In the genomic region with DNA sequence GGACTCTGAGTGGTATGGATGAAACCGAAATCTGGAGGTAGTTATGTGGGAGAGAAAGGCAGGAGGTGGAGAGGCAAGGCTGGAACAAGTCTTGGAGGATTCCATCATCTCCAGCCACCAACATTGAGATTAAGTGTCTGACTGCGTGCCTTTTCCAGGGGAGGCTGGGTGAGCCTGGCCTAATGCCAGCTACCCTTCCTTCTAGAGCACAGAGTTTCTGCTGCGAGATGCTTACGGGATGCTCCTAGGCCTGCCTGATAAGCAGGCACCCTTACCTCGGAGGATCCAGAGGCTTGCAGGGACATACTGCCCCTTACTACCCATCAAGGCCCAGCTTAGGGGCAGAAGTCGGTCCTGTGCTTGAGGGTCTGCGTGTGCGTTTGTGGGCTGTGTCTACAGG, we compare ENCODE assay signal across 9 mouse cellular contexts. TPM values are rescaled to one million over a fixed set of nuclear protein-coding genes. Genes with fewer than 3 reads are reported as not detected.
A peak's percentile ranks its signal among the peaks of the same experiment; 100 is the strongest.
DNase-seq lines count a peak whose midpoint lies in the region; ATAC-seq lines count a peak whose summit lies in the region.
"Had no signal": no experiment of that assay in that cellular context is flagged by ENCODE, and none has a peak within 500 bp of the region (broad histone marks: within the 10 kb centered on the region; RNA-seq: fewer than 3 reads in every experiment).

No protein-coding gene starts in this region.

- H3K9me3 ChIP-seq in neural tube, embryonic 11.5 days (ENCODE audit: control insufficient read depth, low read length), result no peaks in the 10 kb centered on the region
- no peaks in the 10 kb centered on the region for H3K9me3 ChIP-seq in forebrain, embryonic 14.5 days (replicated peaks; ENCODE audit: control insufficient read depth, low read length)
- no peaks in the 10 kb centered on the region for H3K9me3 ChIP-seq in limb, embryonic 15.5 days
- no peaks in the 10 kb centered on the region for H3K9me3 ChIP-seq in stomach, embryonic 16.5 days (replicated peaks; ENCODE audit: control insufficient read depth, low read length)

- peak overlapping the region; percentile 76 for H3K9ac ChIP-seq in neural tube, embryonic 11.5 days (ENCODE audit: low read length)
- H3K9ac ChIP-seq in forebrain, embryonic 14.5 days (ENCODE audit: low read length), result peak overlapping the region; percentile 98
- peak overlapping the region; percentile 50; the same call in 1 of the 2 replicates for H3K9ac ChIP-seq in limb, embryonic 15.5 days
- peak overlapping the region; percentile 77 for H3K9ac ChIP-seq in stomach, embryonic 16.5 days (ENCODE audit: low read length)

- peaks cover 5% of the 10 kb centered on the region; the same call in 1 of the 2 replicates for H3K27me3 ChIP-seq in neural tube, embryonic 11.5 days (ENCODE audit: control insufficient read depth, insufficient read depth, low read length)
- no peaks in the 10 kb centered on the region for H3K27me3 ChIP-seq in forebrain, embryonic 14.5 days (replicated peaks; ENCODE audit: control insufficient read depth, insufficient read depth, low read length)
- no peaks in the 10 kb centered on the region for H3K27me3 ChIP-seq in limb, embryonic 15.5 days
- no peaks in the 10 kb centered on the region for H3K27me3 ChIP-seq in stomach, embryonic 16.5 days (ENCODE audit: control insufficient read depth, insufficient read depth, low read length)

- 58% methylated on average over 8 of the region's 8 CpGs for WGBS in neural tube, embryonic 11.5 days
- 49% methylated on average over 8 of the region's 8 CpGs for WGBS in forebrain, embryonic 14.5 days
- WGBS in limb, embryonic 15.5 days, result 54% methylated on average over 8 of the region's 8 CpGs
- WGBS in stomach, embryonic 16.5 days, result 53% methylated on average over 8 of the region's 8 CpGs

- H3K36me3 ChIP-seq in neural tube, embryonic 11.5 days (ENCODE audit: control insufficient read depth, insufficient read depth, low read length), result peaks cover 4% of the 10 kb centered on the region; the same call in 1 of the 2 replicates
- peaks cover 36% of the 10 kb centered on the region for H3K36me3 ChIP-seq in forebrain, embryonic 14.5 days (ENCODE audit: control insufficient read depth, insufficient read depth, low read length)
- H3K36me3 ChIP-seq in limb, embryonic 15.5 days, result peaks cover 20% of the 10 kb centered on the region
- no peaks in the 10 kb centered on the region for H3K36me3 ChIP-seq in stomach, embryonic 16.5 days (ENCODE audit: control insufficient read depth, insufficient read depth, low read length)

- DNase-seq in neural tube, embryonic 11.5 days (ENCODE audit: low spot score), result no peak
- no peak for DNase-seq in neural tube, embryonic 10.5 days (ENCODE audit: extremely low spot score, low spot score)
- DNase-seq in forebrain, embryonic 14.5 days (ENCODE audit: low spot score), result no peak
- DNase-seq in adrenal gland, postnatal 10 days, result no peak
- no peak for DNase-seq in layer of hippocampus, postnatal 25 days (ENCODE audit: extremely low spot score in 1 of 2, low spot score in 1 of 2)

- H3K4me2 ChIP-seq in neural tube, embryonic 11.5 days (ENCODE audit: low read depth), result peak overlapping the region; percentile 95
- peak overlapping the region; percentile 96 for H3K4me2 ChIP-seq in forebrain, embryonic 14.5 days (ENCODE audit: low read length)
- H3K4me2 ChIP-seq in limb, embryonic 15.5 days, result peak overlapping the region; percentile 89
- H3K4me2 ChIP-seq in stomach, embryonic 16.5 days (ENCODE audit: low read depth, low read length), result peak overlapping the region; percentile 89

- H3K4me3 ChIP-seq in neural tube, embryonic 11.5 days (ENCODE audit: low read depth, low read length), result peak overlapping the region; percentile 72; the same call in 1 of the 2 replicates
- peak overlapping the region; percentile 90 for H3K4me3 ChIP-seq in forebrain, embryonic 14.5 days (ENCODE audit: low read depth, low read length)
- H3K4me3 ChIP-seq in limb, embryonic 15.5 days, result peak overlapping the region; percentile 45
- peak overlapping the region; percentile 43 for H3K4me3 ChIP-seq in stomach, embryonic 16.5 days (replicated peaks; ENCODE audit: low read length)

- H3K4me1 ChIP-seq in neural tube, embryonic 11.5 days (ENCODE audit: control insufficient read depth, insufficient read depth, low read length), result peaks cover 26% of the 10 kb centered on the region
- peaks cover 24% of the 10 kb centered on the region for H3K4me1 ChIP-seq in forebrain, embryonic 14.5 days (ENCODE audit: control insufficient read depth, insufficient read depth, low read length)
- peaks cover 37% of the 10 kb centered on the region for H3K4me1 ChIP-seq in limb, embryonic 15.5 days
- H3K4me1 ChIP-seq in stomach, embryonic 16.5 days (ENCODE audit: control insufficient read depth, insufficient read depth, low read length), result peaks cover 30% of the 10 kb centered on the region

- no peak overlapping the region for H3K27ac ChIP-seq in neural tube, embryonic 11.5 days (ENCODE audit: low read depth, low read length)
- no peak overlapping the region for H3K27ac ChIP-seq in forebrain, embryonic 14.5 days (ENCODE audit: low read depth, low read length)
- H3K27ac ChIP-seq in limb, embryonic 15.5 days, result no peak overlapping the region
- no peak overlapping the region for H3K27ac ChIP-seq in stomach, embryonic 16.5 days (ENCODE audit: low read length)

- ATAC-seq in neural tube, embryonic 11.5 days (ENCODE audit: insufficient read depth, low FRiP score, low TSS enrichment), result no peak
- ATAC-seq in forebrain, embryonic 14.5 days, result no peak
- no peak for ATAC-seq in limb, embryonic 15.5 days (ENCODE audit: insufficient number of reproducible peaks, low FRiP score, low TSS enrichment, low read depth)
- ATAC-seq in stomach, embryonic 16.5 days (ENCODE audit: insufficient read depth, low FRiP score), result no peak

RNA-seq across cellular contexts. Expression of a gene that starts 4.0 kb away (rescaled TPM):
- polyA plus RNA-seq in neural tube, embryonic 11.5 days (2014; fragmentation: Nextera tagmentation; extraction: Ambion mirVana), result 10.9 and 11.4 TPM in 2 replicates
- 15.7 and 18.4 TPM in 2 replicates for polyA plus RNA-seq in forebrain, embryonic 14.5 days (2014; fragmentation: Nextera tagmentation; extraction: Ambion mirVana)
- polyA plus RNA-seq in limb, embryonic 15.5 days (2015; fragmentation: Nextera tagmentation; extraction: Ambion mirVana), result 7.6 and 8.7 TPM in 2 replicates
- polyA plus RNA-seq in stomach, embryonic 16.5 days (2015; fragmentation: Nextera tagmentation; extraction: Ambion mirVana), result 5.3 and 6.4 TPM in 2 replicates
- total RNA-seq in adrenal gland, postnatal 10 days (2021), result 10 to 100 TPM; 17.3 to 23.5 TPM
- total RNA-seq in layer of hippocampus, postnatal 25 days (2021), result 100 to 1,000 TPM; 192 to 219 TPM

RNA-seq across cellular contexts. Expression of a gene that starts 4.8 kb away (rescaled TPM):
- 289 and 296 TPM in 2 replicates for polyA plus RNA-seq in neural tube, embryonic 11.5 days (2014; fragmentation: Nextera tagmentation; extraction: Ambion mirVana)
- polyA plus RNA-seq in forebrain, embryonic 14.5 days (2014; fragmentation: Nextera tagmentation; extraction: Ambion mirVana), result 307 and 386 TPM in 2 replicates
- 325 and 365 TPM in 2 replicates for polyA plus RNA-seq in limb, embryonic 15.5 days (2015; fragmentation: Nextera tagmentation; extraction: Ambion mirVana)
- 377 and 401 TPM in 2 replicates for polyA plus RNA-seq in stomach, embryonic 16.5 days (2015; fragmentation: Nextera tagmentation; extraction: Ambion mirVana)
- total RNA-seq in adrenal gland, postnatal 10 days (2021), result 100 to 1,000 TPM; 137 to 145 TPM
- total RNA-seq in layer of hippocampus, postnatal 25 days (2021), result 100 to 1,000 TPM; 112 to 135 TPM

RNA-seq across cellular contexts. Expression of a gene that starts 11.6 kb away (rescaled TPM):
- 0.23 TPM in 1 of 2 replicates, not detected in the other for polyA plus RNA-seq in neural tube, embryonic 11.5 days (2014; fragmentation: Nextera tagmentation; extraction: Ambion mirVana)
- polyA plus RNA-seq in forebrain, embryonic 14.5 days (2014; fragmentation: Nextera tagmentation; extraction: Ambion mirVana), result 0.39 TPM in 1 of 2 replicates, not detected in the other
- 0.28 TPM in 1 of 2 replicates, not detected in the other for polyA plus RNA-seq in limb, embryonic 15.5 days (2015; fragmentation: Nextera tagmentation; extraction: Ambion mirVana)
- polyA plus RNA-seq in stomach, embryonic 16.5 days (2015; fragmentation: Nextera tagmentation; extraction: Ambion mirVana), result not detected in 2 replicates
- not detected for total RNA-seq in adrenal gland, postnatal 10 days (2021)
- total RNA-seq in layer of hippocampus, postnatal 25 days (2021), result under 1 TPM; 0.34 to 0.73 TPM
- total RNA-seq: adrenal gland, postnatal 4 days; gastrocnemius, postnatal 10 days had no signal

RNA-seq across cellular contexts. Expression of a gene that starts 12.6 kb away (rescaled TPM):
- 75.4 and 83.7 TPM in 2 replicates for polyA plus RNA-seq in neural tube, embryonic 11.5 days (2014; fragmentation: Nextera tagmentation; extraction: Ambion mirVana)
- 44.3 and 49.0 TPM in 2 replicates for polyA plus RNA-seq in forebrain, embryonic 14.5 days (2014; fragmentation: Nextera tagmentation; extraction: Ambion mirVana)
- 132 and 134 TPM in 2 replicates for polyA plus RNA-seq in limb, embryonic 15.5 days (2015; fragmentation: Nextera tagmentation; extraction: Ambion mirVana)
- polyA plus RNA-seq in stomach, embryonic 16.5 days (2015; fragmentation: Nextera tagmentation; extraction: Ambion mirVana), result 85.1 and 98.5 TPM in 2 replicates
- 10 to 100 TPM; 49.2 to 59.2 TPM for total RNA-seq in adrenal gland, postnatal 10 days (2021)
- total RNA-seq in layer of hippocampus, postnatal 25 days (2021), result 10 to 100 TPM; 16.5 to 19.0 TPM

RNA-seq across cellular contexts. Expression of a gene that starts 15.3 kb away (rescaled TPM):
- not detected in 2 replicates for polyA plus RNA-seq in neural tube, embryonic 11.5 days (2014; fragmentation: Nextera tagmentation; extraction: Ambion mirVana)
- polyA plus RNA-seq in forebrain, embryonic 14.5 days (2014; fragmentation: Nextera tagmentation; extraction: Ambion mirVana), result not detected in 2 replicates
- not detected in 2 replicates for polyA plus RNA-seq in limb, embryonic 15.5 days (2015; fragmentation: Nextera tagmentation; extraction: Ambion mirVana)
- not detected in 2 replicates for polyA plus RNA-seq in stomach, embryonic 16.5 days (2015; fragmentation: Nextera tagmentation; extraction: Ambion mirVana)
- not detected for total RNA-seq in adrenal gland, postnatal 10 days (2021)
- total RNA-seq in layer of hippocampus, postnatal 25 days (2021), result not detected
- total RNA-seq: adrenal gland, postnatal 4 days; gastrocnemius, postnatal 10 days had no signal
